Mouse (Mus musculus) MEL (cell line): ENCODE data around the gene Golga4. TPM values are rescaled to one million over a fixed set of nuclear protein-coding genes. Genes with fewer than 3 reads are reported as not detected.

Source experiments
- DNase-seq: peaks from one replicate; pipeline ENCODE4 v3.0.0; 2011; ENCODE audit warnings: low read depth, low spot score
- H3K27ac ChIP-seq: 2 replicates; pipeline ENCODE4 v1.5.1; 2012; ENCODE audit warnings: low read depth, mild to moderate bottlenecking, control low read depth, low read length, moderate library complexity; ENCODE audit not compliant: control insufficient read depth
- H3K27me3 ChIP-seq, 2 experiments: fragments of 150-350 bp in 1 of 2; sonication (generic) in 1 of 2; 2 replicates each; pipeline ENCODE4 v1.6.1; 2012; ENCODE audit warnings: low read length in 2 of 2, mild to moderate bottlenecking in 2 of 2, improper control_type of control experiment in 1 of 2, moderate library complexity in 1 of 2; ENCODE audit not compliant: insufficient read depth in 2 of 2, control insufficient read depth in 1 of 2
- H3K36me3 ChIP-seq, 2 experiments: 2 replicates each; pipeline ENCODE4 v1.6.1; 2012 to 2014; ENCODE audit warnings: low read length in 2 of 2, improper control_type of control experiment in 1 of 2, inconsistent platforms in 1 of 2, mild to moderate bottlenecking in 1 of 2; ENCODE audit not compliant: insufficient read depth in 2 of 2, control insufficient read depth in 1 of 2
- H3K4me1 ChIP-seq, 2 experiments: fragments of 150-350 bp in 1 of 2; sonication (generic) in 1 of 2; 2 replicates each; pipeline ENCODE4 v1.6.1; 2012; ENCODE audit warnings: low read length in 2 of 2, improper control_type of control experiment in 1 of 2, mild to moderate bottlenecking in 1 of 2; ENCODE audit not compliant: insufficient read depth in 2 of 2, control insufficient read depth in 1 of 2
- H3K4me3 ChIP-seq, 2 experiments: fragments of 150-350 bp in 1 of 2; sonication (generic) in 1 of 2; 2 replicates each; pipeline ENCODE4 v1.5.1; 2012; ENCODE audit warnings: low read depth in 2 of 2, low read length in 2 of 2, mild to moderate bottlenecking in 2 of 2, moderate library complexity in 2 of 2, control low read depth in 1 of 2, improper control_type of control experiment in 1 of 2; ENCODE audit not compliant: control insufficient read depth in 1 of 2, insufficient read depth in 1 of 2
- H3K79me2 ChIP-seq: 2 replicates; pipeline ENCODE4 v1.6.1; 2012; ENCODE audit warnings: mild to moderate bottlenecking, low read length, moderate library complexity; ENCODE audit not compliant: control insufficient read depth, poor library complexity, insufficient read depth
- H3K9ac ChIP-seq: 2 replicates; pipeline ENCODE4 v1.6.1; 2012; ENCODE audit warnings: low read depth, mild to moderate bottlenecking, control low read depth, low read length, moderate library complexity; ENCODE audit not compliant: control insufficient read depth, poor library complexity, severe bottlenecking
- H3K9me3 ChIP-seq: fragments of 150-350 bp; sonication (generic); replicated peaks from 2 replicates; pipeline ENCODE4 v1.6.1; 2012; ENCODE audit warnings: mild to moderate bottlenecking, low read length, improper control_type of control experiment, moderate library complexity; ENCODE audit not compliant: insufficient read depth
- BHLHE40 ChIP-seq: IDR thresholded peaks from 2 replicates; pipeline ENCODE4 v1.6.1; 2012; ENCODE audit warnings: low read depth, mild to moderate bottlenecking, inconsistent platforms, low read length, improper control_type of control experiment, borderline replicate concordance
- CHD2 ChIP-seq: IDR thresholded peaks from 2 replicates; pipeline ENCODE4 v1.6.1; 2011; ENCODE audit warnings: low read length, improper control_type of control experiment
- CTCF ChIP-seq, 3 experiments: IDR thresholded peaks in 2 of 3; conservative IDR thresholded peaks in 1 of 3; 2 replicates each; pipeline ENCODE4 v1.5.1; 2011 to 2012; ENCODE audit warnings: low read length in 3 of 3, low read depth in 2 of 3, mild to moderate bottlenecking in 2 of 3, improper control_type of control experiment in 1 of 3, inconsistent platforms in 1 of 3, mixed read lengths in 1 of 3, moderate library complexity in 1 of 3; ENCODE audit not compliant: control insufficient read depth in 1 of 3, insufficient read depth in 1 of 3, poor library complexity in 1 of 3, severe bottlenecking in 1 of 3
- ELF1 ChIP-seq: IDR thresholded peaks from 2 replicates; pipeline ENCODE4 v1.6.1; 2014; ENCODE audit warnings: low read depth, mild to moderate bottlenecking, inconsistent platforms, low read length, improper control_type of control experiment, moderate library complexity
- EP300 ChIP-seq, 2 experiments: IDR thresholded peaks; 2 replicates each; pipeline ENCODE4 v1.6.1; 2011; ENCODE audit warnings: improper control_type of control experiment in 2 of 2, low read length in 2 of 2, low read depth in 1 of 2, mild to moderate bottlenecking in 1 of 2
- ETS1 ChIP-seq: IDR thresholded peaks from 2 replicates; pipeline ENCODE4 v1.6.1; 2012; ENCODE audit warnings: low read depth, mild to moderate bottlenecking, inconsistent platforms, low read length, improper control_type of control experiment, moderate library complexity
- GABPA ChIP-seq: IDR thresholded peaks from 2 replicates; pipeline ENCODE4 v1.6.1; 2012; ENCODE audit warnings: low read depth, mild to moderate bottlenecking, inconsistent platforms, low read length, improper control_type of control experiment, moderate library complexity
- GATA1 ChIP-seq: IDR thresholded peaks from 2 replicates; pipeline ENCODE4 v1.6.1; 2011; ENCODE audit warnings: low read depth, low read length, improper control_type of control experiment
- HCFC1 ChIP-seq: IDR thresholded peaks from 2 replicates; pipeline ENCODE4 v1.6.1; 2012; ENCODE audit warnings: low read depth, mild to moderate bottlenecking, inconsistent platforms, low read length, improper control_type of control experiment, moderate library complexity
- KAT2A ChIP-seq: conservative IDR thresholded peaks from 2 replicates; pipeline ENCODE4 v1.6.1; 2012; ENCODE audit warnings: low read depth, low read length, improper control_type of control experiment, inconsistent platforms
- MAFK ChIP-seq: IDR thresholded peaks from 2 replicates; pipeline ENCODE4 v1.6.1; 2011; ENCODE audit warnings: low read depth, mild to moderate bottlenecking, low read length, improper control_type of control experiment, borderline replicate concordance
- MAX ChIP-seq: IDR thresholded peaks from 2 replicates; pipeline ENCODE4 v1.6.1; 2011; ENCODE audit warnings: low read length, improper control_type of control experiment
- MAZ ChIP-seq: IDR thresholded peaks from 2 replicates; pipeline ENCODE4 v1.6.1; 2012; ENCODE audit warnings: low read depth, mild to moderate bottlenecking, inconsistent platforms, low read length, improper control_type of control experiment
- MXI1 ChIP-seq: IDR thresholded peaks from 2 replicates; pipeline ENCODE4 v1.6.1; 2011; ENCODE audit warnings: mild to moderate bottlenecking, low read depth, low read length, improper control_type of control experiment
- MYB ChIP-seq: IDR thresholded peaks from 2 replicates; pipeline ENCODE4 v1.6.1; 2011; ENCODE audit warnings: mild to moderate bottlenecking, low read depth, low read length, improper control_type of control experiment
- MYC ChIP-seq: IDR thresholded peaks from 2 replicates; pipeline ENCODE4 v1.6.1; 2011; ENCODE audit warnings: low read depth, mild to moderate bottlenecking, low read length, improper control_type of control experiment, moderate library complexity
- NELFE ChIP-seq: IDR thresholded peaks from 2 replicates; pipeline ENCODE4 v1.6.1; 2011; ENCODE audit warnings: low read depth, low read length, improper control_type of control experiment
- NRF1 ChIP-seq: IDR thresholded peaks from 2 replicates; pipeline ENCODE4 v1.6.1; 2014; ENCODE audit warnings: low read depth, mild to moderate bottlenecking, inconsistent platforms, low read length, improper control_type of control experiment, moderate library complexity; ENCODE audit not compliant: poor library complexity, insufficient read depth, severe bottlenecking
- POLR2A ChIP-seq, 2 experiments: IDR thresholded peaks; 2 replicates each; pipeline ENCODE4 v1.6.1; 2011 to 2012; ENCODE audit warnings: low read length in 2 of 2, mild to moderate bottlenecking in 2 of 2, control low read depth in 1 of 2, improper control_type of control experiment in 1 of 2, low read depth in 1 of 2, moderate library complexity in 1 of 2; ENCODE audit not compliant: control insufficient read depth in 1 of 2, insufficient read depth in 1 of 2, poor library complexity in 1 of 2
- POLR2AphosphoS2 ChIP-seq: IDR thresholded peaks from 2 replicates; pipeline ENCODE4 v1.6.1; 2011; ENCODE audit warnings: low read length, improper control_type of control experiment
- POLR2AphosphoS5 ChIP-seq: IDR thresholded peaks from 2 replicates; pipeline ENCODE4 v1.6.1; 2012; ENCODE audit warnings: low read depth, borderline replicate concordance, mild to moderate bottlenecking, inconsistent platforms, low read length, moderate library complexity, mixed read lengths
- RAD21 ChIP-seq: IDR thresholded peaks from 2 replicates; pipeline ENCODE4 v1.6.1; 2011; ENCODE audit warnings: mild to moderate bottlenecking, low read depth, low read length, improper control_type of control experiment
- RCOR1 ChIP-seq: IDR thresholded peaks from 2 replicates; pipeline ENCODE4 v1.6.1; 2012; ENCODE audit warnings: low read depth, mild to moderate bottlenecking, inconsistent platforms, low read length, improper control_type of control experiment
- SMC3 ChIP-seq: IDR thresholded peaks from 2 replicates; pipeline ENCODE4 v1.6.1; 2011; ENCODE audit warnings: low read depth, low read length, improper control_type of control experiment
- TAL1 ChIP-seq: IDR thresholded peaks from 2 replicates; pipeline ENCODE4 v1.6.1; 2012; ENCODE audit warnings: mild to moderate bottlenecking, inconsistent platforms, low read length, moderate library complexity, mixed read lengths
- TBP ChIP-seq: IDR thresholded peaks from 2 replicates; pipeline ENCODE4 v1.8.0; 2011; ENCODE audit warnings: low read depth, low read length, improper control_type of control experiment
- TCF12 ChIP-seq: IDR thresholded peaks from 2 replicates; pipeline ENCODE4 v1.6.1; 2014; ENCODE audit warnings: low read depth, mild to moderate bottlenecking, inconsistent platforms, low read length, improper control_type of control experiment, moderate library complexity
- USF1 ChIP-seq: IDR thresholded peaks from 2 replicates; pipeline ENCODE4 v1.6.1; 2014; ENCODE audit warnings: low read depth, mild to moderate bottlenecking, inconsistent platforms, low read length, improper control_type of control experiment, moderate library complexity
- ZC3H11A ChIP-seq: IDR thresholded peaks from 2 replicates; pipeline ENCODE4 v1.6.1; 2012; ENCODE audit warnings: low read depth, mild to moderate bottlenecking, inconsistent platforms, low read length, improper control_type of control experiment
- ZKSCAN1 ChIP-seq: IDR thresholded peaks from 2 replicates; pipeline ENCODE4 v1.6.1; 2012; ENCODE audit warnings: low read depth, mild to moderate bottlenecking, inconsistent platforms, low read length, improper control_type of control experiment, moderate library complexity
- ZNF384 ChIP-seq: IDR thresholded peaks from 2 replicates; pipeline ENCODE4 v1.6.1; 2012; ENCODE audit warnings: low read depth, mild to moderate bottlenecking, inconsistent platforms, low read length, improper control_type of control experiment
- polyA plus RNA-seq, 2 experiments: library from polyadenylated mRNA; stranded (reverse) in 1 of 2; unstranded in 1 of 2; fragments of >175 nt in 1 of 2; fragments of >200 nt in 1 of 2; gene quantifications; 2 replicates each; pipeline versions ENCODE4 v1.2.1 to v1.2.4; 2012; ENCODE audit warnings: low replicate concordance in 2 of 2, low read depth in 1 of 2; ENCODE audit not compliant: insufficient read length in 2 of 2, insufficient read depth in 1 of 2, missing spikeins in 1 of 2
- total RNA-seq: library from RNA; depleted of rRNA; stranded (reverse); fragments of 300-350 nt; gene quantifications from 2 replicates; pipeline ENCODE4 v1.2.3, GENCODE M21; 2012

Gene Golga4
- total and polyA plus RNA-seq, 3 experiments, result 29.8 to 465 (median 38.9) TPM

GRCm38 (mm10) chr9:118584838-118585237, 78.8 kb downstream of the Golga4 start:
- H3K27ac ChIP-seq, result no peak overlapping the region
- H3K4me3 ChIP-seq, result no peak overlapping the region
- no peaks in the 10 kb centered on the region for H3K27me3 ChIP-seq
- H3K36me3 ChIP-seq, result peaks cover 1 to 15% of the 10 kb centered on the region in 2 experiments
- no peak for TF ChIP-seq ETS1
- no peak for TF ChIP-seq TAL1
- TF ChIP-seq GABPA, result peak; percentile 72; the same call in 1 of the 2 replicates
- TF ChIP-seq POLR2AphosphoS5, result no peak
- no peak for TF ChIP-seq KAT2A
- peaks cover 5 to 21% of the 10 kb centered on the region in 2 experiments for H3K4me1 ChIP-seq
- H3K9me3 ChIP-seq, result no peaks in the 10 kb centered on the region
- H3K79me2 ChIP-seq, result no peaks in the 10 kb centered on the region
- peak; percentile 48 for DNase-seq
- H3K9ac ChIP-seq, result no peak overlapping the region

- no peak for TF ChIP-seq GABPA
- peak; percentile 34; the same call in 1 of the 2 replicates for TF ChIP-seq TAL1
- no peak for TF ChIP-seq MAZ
- TF ChIP-seq MXI1, result no peak
- no peak for TF ChIP-seq SMC3
- no peak for TF ChIP-seq RAD21
- no peak for TF ChIP-seq ZC3H11A
- TF ChIP-seq USF1, result peak; percentile 75
- TF ChIP-seq POLR2A (IDR thresholded peaks at IDR 0.05; ENCODE audit: control insufficient read depth in 1 of 2, insufficient read depth in 1 of 2, low read depth in 1 of 2, low read length in 2 of 2, poor library complexity in 1 of 2), result no peak
- no peak for TF ChIP-seq GATA1
- TF ChIP-seq MYB, result no peak
- no peak for TF ChIP-seq CHD2
- TF ChIP-seq TCF12, result peak; percentile 46; the same call in 1 of the 2 replicates
- TF ChIP-seq BHLHE40, result no peak
- no peak for TF ChIP-seq RCOR1
- no peak for TF ChIP-seq ETS1
- TF ChIP-seq POLR2AphosphoS2, result no peak
- TF ChIP-seq CTCF (IDR thresholded peaks at IDR 0.05 in 2 of 3, conservative IDR thresholded peaks at IDR 0.05 in 1 of 3; ENCODE audit: control insufficient read depth in 1 of 3, insufficient read depth in 1 of 3, low read depth in 2 of 3, low read length in 3 of 3, poor library complexity in 1 of 3, severe bottlenecking in 1 of 3), result no peak
- TF ChIP-seq NELFE, result no peak
- TF ChIP-seq TBP, result no peak
- 0 out of 4 replicates have a peak, but pooled peaks of 1 of the 2 experiments have one; percentile 9 for TF ChIP-seq EP300 (IDR thresholded peaks at IDR 0.05; ENCODE audit: low read depth in 1 of 2, low read length in 2 of 2)
- no peak for TF ChIP-seq HCFC1
- no peak for TF ChIP-seq NRF1
- no peak for TF ChIP-seq ELF1
- no peak for TF ChIP-seq MYC
- TF ChIP-seq ZNF384, result no peak
- no peak for TF ChIP-seq MAX
- no peak for TF ChIP-seq KAT2A
- TF ChIP-seq ZKSCAN1, result no peak
- TF ChIP-seq MAFK, result no peak
- Histone ChIP-seq H3K27ac (no peak overlapping the region), H3K4me3 (no peak overlapping the region), H3K79me2 (no peaks in the 10 kb centered on the region), H3K9me3 (no peaks in the 10 kb centered on the region), H3K4me1 (peaks cover 7 to 25% of the 10 kb centered on the region in 2 experiments), H3K27me3 (no peaks in the 10 kb centered on the region), H3K9ac (no peak overlapping the region), H3K36me3 (peaks cover 1 to 15% of the 10 kb centered on the region in 2 experiments)
- DNase-seq, result peak; percentile 37
Measured at GRCm38 (mm10) chr9:118585998-118586397, 79.9 kb downstream of the Golga4 start.
